Mouse (Mus musculus) layer of hippocampus, postnatal 25 days (tissue): ENCODE data around the gene Casp2. TPM values are rescaled to one million over a fixed set of nuclear protein-coding genes. Genes with fewer than 3 reads are reported as not detected.

Source experiments
- DNase-seq, 2 experiments: peaks; one replicate each; pipeline ENCODE4 v3.0.0; 2022; ENCODE audit warnings: mixed read lengths in 2 of 2, low spot score in 1 of 2; ENCODE audit errors: extremely low spot score in 1 of 2
- total RNA-seq, 2 experiments: library from RNA; stranded (reverse); gene quantifications; 2 replicates each; pipeline ENCODE4 v1.2.3; 2021

The Casp2 gene
- 10 to 100 TPM; 16.5 to 25.5 TPM for total RNA-seq

DNA sequence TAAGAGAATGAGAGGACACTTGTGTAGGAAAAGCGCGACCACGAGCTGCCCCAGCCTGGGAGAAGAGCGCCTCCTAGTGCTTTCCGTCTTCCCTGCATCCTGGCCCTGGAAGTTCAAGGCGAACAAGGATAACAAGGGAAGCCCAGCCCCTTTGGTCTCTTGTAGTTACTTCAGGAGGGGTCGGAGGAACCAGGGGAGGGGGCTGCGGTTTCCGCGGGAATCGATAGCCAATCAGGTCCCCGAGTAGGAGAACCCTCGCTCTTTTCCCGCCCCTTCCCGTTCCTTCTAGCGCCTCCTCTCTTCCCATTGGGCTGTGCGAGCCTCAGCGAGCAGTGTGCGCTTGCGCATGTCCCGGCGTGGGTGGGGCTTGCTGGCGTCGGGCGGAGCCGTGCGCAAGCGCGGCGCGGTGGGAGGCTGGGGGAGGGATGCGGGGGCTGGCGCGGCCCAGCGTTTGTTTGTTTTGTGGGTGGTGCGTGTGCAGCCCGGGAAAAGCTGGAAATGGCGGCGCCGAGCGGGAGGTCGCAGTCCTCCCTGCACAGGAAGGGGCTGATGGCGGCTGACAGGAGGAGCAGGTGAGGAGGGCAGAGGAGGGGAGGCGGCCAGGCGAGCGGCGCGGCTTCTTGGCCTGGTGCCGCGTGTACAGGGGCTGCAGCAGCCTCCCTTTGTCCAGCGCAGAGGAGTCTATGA is at the start of gene Casp2:
Gene Casp2, plus strand, starts transcription at position 360 of the 687 bp plus-strand sequence.
- peak; percentile 92 to 93 for DNase-seq

DNA sequence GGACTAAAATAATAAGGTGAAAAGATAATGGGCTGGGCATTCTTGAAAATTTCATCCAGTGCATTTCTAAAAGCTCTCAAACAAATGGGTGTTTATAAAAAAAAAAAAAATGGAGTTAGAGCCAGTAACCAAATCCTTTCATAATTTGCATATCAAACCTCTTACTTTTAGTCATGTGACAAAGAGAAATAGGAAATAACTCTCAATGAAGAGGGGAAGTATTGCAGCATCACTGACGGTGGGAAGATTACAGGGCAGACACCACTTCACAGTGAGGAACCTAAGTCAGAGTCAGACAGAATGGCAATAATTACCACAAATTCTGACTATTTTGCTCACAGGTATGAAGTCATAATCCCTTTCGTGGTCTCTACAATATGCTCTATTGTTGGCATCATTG is 49.8 kb upstream of the Casp2 start, which contains the start of gene Tas2r144:
Gene Tas2r144, plus strand, starts transcription at position 301 of the 400 bp plus-strand sequence.
- no peak for DNase-seq

DNA sequence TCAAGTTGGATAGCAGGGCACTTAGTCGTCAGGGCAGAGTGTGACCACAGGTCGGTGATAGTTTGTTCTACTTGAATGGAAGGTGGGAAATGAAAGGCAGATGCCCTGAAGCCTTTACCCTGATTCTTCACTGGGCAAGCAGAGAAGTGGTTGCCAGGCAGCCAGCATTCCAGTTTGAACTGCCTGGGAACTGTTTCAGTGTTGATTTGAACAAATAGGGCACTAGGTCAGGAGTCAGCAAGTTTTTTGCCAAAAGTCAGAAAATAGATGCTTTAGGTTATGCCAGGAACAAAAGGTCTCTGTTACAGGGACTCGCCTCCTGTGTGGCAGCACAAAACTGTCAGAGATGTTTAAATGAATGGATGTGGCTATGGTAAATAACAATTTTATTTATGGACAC is 42.5 kb upstream of the Casp2 start:
- DNase-seq, result no peak

DNA sequence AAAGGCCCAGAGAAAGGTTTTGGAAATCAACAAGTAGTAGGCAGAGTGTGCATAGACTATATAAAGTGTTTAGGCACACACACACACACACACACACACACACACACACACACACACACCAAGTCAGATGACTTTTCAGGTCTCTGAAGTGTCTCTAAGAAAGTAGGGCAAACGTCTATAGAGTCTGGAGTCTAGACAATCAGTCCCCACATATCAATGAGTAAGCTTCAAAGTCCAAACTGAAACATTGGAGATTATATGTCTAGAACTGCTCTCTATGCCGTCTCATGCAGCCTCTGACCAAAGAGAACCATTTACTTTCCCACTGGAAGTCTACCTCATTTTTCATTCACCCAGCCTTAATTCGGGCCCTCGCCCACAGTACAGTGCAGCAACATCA is 39.7 kb upstream of the Casp2 start:
- DNase-seq, result no peak

DNA sequence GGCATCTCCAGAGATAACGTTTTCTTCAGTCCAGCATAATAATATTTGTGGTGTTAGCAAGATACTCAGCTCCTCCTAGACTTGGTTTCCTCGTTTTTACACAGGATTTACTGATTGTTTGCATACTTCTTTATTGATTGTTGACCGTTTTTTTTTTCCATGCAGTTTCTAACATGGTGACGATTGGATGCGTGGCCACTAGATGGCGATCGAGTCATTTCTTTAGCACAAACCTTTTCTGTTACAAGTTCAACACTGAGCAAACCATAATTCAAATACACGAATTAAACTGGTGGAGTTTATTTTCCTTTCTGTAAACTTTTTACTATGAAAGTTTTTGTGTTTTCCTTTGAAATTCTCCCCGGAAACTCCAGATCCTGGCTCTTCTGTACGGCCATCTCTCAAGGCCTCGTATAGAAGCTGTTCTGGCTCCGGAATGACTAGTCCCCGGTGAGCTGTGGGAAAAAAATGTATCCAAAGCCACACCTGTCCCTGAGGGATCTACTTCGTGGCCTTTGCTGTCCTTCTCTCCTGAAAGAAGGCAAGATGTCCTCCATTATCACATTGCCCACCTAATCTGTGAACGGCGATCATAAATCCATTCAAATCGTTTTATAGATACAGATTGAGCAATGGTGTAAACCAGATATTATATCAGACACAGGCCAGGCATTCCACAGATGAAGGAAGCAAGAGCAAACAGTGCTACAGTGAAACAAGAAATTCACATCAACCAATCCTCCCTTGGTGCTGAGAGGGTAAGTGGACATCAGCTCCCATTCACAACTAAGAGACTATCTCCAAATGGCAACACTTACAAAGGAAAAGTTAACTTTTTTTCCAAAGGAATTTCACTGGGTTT is 37.3 kb upstream of the Casp2 start:
- peak; percentile 33 to 84 for DNase-seq

DNA sequence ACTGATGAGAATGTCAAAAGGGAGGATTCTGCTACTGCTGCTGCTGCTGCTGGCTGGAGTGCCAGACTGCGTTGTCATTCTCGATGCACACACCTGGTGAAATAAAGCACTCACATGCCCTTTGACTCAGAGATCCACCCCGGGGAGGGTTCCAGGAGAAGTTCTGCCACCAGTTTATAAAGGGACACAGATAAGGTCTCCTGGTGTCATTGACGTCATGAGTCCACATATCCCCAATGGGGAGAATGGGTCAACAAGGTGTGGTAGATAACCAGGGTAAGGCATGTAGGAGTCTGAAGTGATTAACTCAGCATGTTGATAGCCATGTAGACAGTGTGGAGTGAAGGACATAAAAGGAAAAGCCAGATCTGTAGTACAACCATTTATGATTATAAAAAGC is 35.2 kb upstream of the Casp2 start:
- no peak for DNase-seq

DNA sequence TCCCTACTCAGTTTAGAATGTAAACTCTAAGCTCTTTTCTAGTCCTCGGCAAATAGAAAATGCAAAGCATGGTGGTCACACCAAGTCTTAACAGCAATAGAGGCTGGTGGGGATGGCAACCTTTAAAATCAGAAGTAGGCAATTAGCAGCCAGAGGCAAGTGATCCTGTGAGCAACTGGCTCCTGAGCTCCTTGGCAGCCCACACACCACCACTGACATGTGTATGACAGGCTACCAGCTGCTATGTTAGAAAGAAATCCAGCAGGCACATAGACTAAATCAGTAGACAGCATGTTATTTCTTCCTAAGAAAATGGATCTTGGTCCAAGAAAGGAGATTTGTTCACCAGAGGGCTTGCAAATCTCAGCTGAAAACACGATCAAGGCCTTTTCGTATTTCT is 33.6 kb upstream of the Casp2 start:
- no peak for DNase-seq

DNA sequence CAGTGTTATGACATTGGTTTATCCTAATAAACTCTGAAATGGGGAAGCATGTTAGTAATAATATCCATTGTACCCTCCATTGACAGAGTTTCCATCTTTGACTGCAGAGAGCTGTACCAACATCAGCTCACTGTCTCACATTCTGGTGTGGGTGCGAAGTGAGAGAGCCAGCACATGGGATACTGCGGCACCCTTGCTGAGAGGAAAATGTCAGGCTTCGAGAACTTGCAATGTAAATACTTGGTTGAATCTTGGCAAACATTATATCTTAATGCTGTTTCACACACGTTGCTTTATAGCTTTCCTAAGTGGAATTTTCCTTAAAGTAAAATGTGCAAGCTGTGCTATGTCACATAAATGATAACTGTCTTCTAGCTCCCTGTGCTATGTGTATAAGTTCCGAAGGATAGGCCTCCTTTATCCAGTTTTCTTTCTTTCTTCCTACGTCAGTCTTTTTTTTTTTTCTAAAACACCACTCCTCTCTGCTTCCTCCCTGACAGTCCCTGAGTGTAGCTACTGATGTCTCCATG is 27.4 kb upstream of the Casp2 start:
- no peak for DNase-seq

DNA sequence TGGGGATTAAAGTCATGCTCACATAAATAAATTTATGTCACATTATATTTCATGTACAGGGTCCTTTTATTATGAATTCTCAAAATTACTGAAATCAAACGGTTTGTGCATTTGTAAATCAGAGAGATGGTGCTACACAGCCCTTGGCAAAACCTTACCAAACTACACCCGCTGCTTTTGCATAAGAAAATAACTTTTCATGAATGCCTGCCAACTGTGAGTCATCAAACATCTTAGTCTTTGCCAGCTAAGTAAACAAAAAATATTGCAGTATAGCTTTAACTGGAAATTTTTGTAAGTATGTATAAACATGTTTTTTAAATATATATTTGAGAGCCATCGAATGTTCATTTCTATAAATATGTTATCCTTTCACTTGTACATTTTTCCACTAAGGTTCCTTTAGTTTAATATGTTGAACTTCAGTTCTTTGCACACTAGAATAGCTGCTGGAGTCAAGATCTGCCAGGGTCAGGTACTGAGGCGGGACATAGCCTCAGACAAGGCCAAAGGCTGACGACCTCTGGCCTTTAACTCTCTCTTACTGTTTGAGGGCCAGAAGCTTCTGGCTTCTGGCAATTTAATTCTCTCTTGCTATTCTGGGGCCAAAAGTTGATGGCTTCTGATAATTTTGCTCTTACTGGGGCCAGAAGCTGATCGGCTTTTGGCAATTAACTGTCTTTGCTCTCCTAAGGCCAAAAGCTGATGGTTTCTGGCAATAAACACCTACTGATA is 23.3 kb upstream of the Casp2 start:
- DNase-seq, result no peak

DNA sequence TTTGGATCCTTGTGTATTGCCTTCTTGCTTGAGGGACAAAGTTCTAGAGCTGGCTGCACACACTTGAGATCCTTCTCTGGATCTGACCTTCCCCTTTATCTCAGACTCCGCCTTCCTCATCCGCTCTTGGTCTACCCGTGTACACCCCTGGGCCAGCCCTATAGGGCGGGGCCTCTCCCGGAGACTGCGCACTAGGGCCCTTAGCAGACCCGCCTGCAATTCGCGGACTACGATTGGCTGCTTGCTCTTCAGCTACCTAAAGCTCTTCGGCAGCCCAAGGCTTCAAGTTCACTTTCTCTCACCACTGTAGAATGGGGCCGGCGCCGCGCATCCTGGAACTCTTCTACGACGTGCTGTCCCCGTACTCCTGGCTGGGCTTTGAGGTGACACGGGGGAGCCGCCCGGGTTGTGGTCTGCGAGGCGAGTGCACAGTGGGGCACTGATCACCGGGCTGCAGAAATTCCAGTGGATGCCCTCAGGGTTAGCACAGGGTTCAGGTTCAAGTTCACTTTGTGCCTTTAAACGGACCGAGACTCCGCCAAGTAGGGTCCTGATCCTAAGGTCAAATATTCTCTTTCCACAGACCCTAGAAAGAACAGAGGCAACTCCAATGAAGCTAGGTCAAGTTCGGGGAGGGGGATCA is 19.0 kb upstream of the Casp2 start, which contains the start of gene Gstk1:
Gene Gstk1, plus strand, starts transcription at position 225 of the 643 bp plus-strand sequence.
- peak; percentile 24 to 51 for DNase-seq

DNA sequence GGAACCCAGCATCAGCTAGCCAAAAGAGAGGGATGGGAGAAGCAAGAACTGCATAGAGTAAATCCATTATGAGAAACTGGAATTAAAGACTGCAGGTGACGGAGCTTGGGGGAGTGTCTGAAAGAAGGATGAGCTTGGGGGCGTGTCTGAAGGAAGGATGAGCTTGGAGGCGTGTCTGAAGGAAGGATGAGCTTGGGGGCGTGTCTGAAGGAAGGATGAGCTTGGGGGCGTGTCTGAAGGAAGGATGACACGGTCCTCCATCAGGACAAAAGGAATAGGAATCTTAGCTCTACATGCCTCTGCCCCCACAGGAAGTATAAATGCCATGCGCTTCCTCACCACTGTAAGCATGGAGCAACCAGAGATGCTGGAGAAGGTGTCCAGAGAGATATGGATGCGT is 17.6 kb upstream of the Casp2 start:
- no peak for DNase-seq

DNA sequence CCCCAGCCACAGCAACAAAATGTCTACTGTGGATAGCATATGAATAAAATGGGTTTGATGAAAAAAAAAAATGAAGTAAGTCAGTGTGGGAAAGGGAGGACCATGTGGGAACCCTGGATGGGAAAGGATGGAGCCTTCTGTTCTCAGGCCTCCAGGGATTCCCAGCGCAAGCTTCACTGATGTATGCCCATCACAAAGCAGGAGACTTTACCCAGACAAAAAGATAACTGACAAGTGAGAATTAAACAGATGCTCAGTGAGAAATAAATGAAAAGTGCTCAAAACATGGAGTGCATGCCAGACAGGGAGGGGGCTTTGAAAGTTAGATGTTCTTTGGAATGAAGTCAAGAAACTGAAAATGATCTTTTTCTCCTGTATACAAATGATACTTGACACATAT is 16.8 kb upstream of the Casp2 start:
- no peak for DNase-seq

DNA sequence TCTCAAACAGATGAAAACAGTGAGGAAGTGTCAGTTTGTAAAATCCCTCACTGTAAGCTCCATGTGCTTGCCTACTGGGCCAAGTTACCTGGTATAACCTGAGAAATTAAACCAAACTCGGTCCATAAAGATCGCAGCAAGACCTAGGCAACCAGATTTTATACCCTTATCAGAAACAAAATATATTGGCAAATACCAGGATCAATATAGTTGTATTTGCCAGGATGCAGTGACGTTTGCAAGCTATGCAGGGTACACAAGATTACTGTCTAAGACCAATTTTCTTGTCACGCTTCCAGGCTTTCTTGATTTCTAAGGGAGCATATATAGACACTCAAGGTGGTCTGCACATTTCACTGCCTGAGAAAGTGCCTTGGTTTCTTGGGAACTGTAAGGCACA is 13.0 kb upstream of the Casp2 start:
- DNase-seq, result no peak

DNA sequence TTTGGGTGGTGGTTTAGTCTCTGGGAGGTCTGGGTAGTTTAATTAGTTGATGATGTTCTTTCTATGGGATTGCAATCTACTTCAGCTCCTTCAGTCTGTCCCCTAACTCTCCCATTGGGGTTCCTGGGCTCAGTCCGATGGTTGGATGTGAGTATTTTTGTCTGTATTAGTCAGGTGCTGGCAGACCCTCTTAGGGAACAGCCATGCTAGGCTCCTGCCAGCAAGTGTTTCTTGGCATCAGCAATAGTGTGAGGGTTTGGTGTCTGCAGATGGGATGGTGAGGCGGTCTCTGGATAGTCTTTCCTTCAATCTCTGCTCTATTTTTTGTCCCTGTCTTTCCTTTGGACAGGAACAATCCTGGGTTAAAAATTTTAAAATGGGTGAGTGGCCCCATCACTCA is 11.7 kb upstream of the Casp2 start:
- no peak for DNase-seq

DNA sequence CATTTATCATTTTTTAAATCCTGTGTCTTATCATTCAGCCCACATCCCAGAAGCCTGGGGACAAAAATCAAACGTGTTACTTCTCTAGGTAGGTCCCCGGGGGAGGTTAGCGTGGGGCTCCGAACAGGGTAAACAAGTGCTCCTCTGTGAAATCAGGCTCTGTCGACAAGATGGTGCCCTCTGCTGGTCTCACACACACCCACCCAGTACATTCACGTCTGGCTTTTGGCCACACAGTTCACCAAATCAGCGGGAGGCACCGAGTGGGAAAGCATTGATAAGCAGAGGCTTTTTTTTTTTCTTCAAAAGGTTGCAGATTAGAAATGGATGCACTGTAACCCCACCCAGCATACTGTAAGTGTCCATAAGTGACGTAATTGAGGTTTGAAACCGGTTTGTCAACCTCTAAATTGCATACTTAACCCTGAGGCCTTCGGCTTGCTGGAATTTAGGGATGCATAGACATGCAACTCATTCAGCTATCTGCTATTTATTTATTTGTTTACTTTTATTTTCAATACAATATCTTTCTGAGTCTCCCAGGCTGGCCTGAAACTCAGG is 7.4 kb upstream of the Casp2 start:
- DNase-seq, result peak in 1 of 2 experiments; percentile 52

DNA sequence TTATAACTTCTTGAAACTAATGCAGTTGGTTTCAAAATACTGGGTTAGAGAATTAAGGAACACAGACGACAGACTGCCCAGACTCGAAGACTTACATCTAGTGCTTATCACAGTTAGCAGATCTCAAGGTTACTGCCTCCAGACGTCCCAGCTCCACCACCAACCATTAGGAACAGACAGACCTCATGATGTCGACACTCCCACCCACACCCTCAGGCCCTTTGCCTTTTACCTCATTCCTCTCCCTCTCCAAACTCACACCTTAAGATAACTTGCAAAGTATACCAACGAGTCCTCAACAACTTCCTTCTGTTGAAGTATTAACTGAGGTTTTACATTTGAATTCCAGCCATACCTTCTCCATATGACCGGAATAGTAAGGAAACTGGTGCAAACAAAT is 4.4 kb upstream of the Casp2 start:
- no peak for DNase-seq

DNA sequence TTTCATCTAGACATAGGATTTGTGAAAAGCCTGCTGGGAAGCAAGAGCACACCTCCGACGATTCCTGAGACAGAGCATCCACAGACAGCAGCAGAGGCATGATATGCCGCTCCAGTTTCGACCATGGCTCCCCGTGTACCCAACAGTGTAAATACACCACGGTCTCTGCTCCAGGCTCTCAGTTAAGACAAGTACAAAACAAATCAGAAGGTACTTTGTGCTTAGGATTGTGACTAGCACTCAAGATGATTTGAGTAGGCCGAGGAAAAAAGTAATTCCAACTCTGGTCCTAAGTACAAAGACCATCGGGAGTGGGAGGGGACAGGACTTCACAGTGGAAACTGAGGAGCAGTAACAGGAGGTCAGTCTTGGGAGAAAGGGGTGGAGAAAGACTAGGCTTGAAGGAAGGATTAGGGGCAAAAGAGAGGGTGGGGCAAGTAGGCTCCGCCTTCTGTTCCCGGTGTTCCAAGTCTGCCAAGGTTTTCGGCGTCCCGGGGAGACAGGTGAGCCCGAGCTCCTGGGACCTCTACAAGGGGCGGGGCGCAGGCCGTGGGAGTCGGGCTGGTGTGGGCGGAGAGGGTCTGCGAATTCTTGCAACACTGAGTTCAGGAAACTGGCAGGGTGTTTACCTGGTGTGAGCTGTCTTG is 3.1 kb upstream of the Casp2 start, which contains the start of gene Tmem139:
Gene Tmem139, plus strand, starts transcription at position 447 of the 647 bp plus-strand sequence.
- DNase-seq, result no peak

DNA sequence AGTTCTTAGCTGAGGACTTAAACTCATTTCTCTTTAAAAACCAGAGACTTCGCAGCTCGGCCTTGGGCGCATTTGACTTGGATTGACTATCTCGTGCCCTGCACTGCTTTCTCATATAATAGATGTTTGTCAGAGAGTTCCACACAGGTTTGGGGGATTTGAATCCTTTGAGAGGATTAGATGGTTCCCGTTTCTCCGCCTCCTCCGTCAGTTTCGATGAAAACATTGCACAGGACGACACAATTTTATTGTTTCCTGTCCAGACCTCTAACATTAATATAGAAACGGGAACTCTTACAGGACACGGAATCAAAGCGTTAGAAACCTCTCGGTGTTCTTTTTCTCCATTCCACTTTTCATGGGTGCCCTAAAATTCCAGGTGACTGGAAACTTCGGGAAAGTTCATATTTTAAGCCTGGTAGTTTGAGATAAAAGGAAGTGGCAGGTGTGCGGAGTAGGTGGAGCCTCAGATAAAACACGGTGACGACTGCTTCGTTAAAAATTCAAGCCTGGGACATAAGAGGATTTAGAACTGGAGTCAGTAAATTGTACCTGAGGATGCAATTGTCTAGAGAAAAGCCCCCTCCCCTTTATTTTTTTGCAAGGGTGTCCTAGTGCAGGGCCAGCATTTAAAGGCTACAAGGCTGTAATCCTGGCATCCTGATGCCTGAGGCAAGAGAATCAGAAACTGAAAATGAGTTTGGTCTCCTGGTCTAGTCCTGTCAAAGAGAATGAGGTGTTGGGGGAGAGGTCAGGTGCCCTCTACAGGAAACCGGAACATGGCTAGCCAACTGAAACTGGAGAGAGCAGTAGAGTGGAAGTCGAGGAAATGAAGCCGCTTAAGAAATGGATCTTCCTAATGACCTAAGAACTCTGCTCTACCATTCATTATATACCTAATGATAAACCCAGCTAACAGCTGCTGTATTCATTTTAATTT is 876 bp downstream of the Casp2 start:
- DNase-seq, result no peak
